Mouse (Mus musculus) bone marrow, adult 2 months (tissue): ENCODE results near the gene Foxf1. TPM values are rescaled to one million over a fixed set of nuclear protein-coding genes. Genes with fewer than 3 reads are reported as not detected.
A peak's percentile ranks its signal among the peaks of the same experiment; 100 is the strongest.

ENCODE experiments used
- H3K27ac ChIP-seq: fragments of 200-500 bp; 2 replicates; pipeline ENCODE4 v1.5.1; 2012; ENCODE audit warnings: low read depth, mild to moderate bottlenecking, control low read depth, inconsistent platforms, low read length; ENCODE audit not compliant: control insufficient read depth, poor library complexity, insufficient read depth
- H3K4me1 ChIP-seq: fragments of 200-500 bp; 2 replicates; pipeline ENCODE4 v1.6.1; 2011; ENCODE audit warnings: low read length; ENCODE audit not compliant: control insufficient read depth, insufficient read depth
- H3K4me3 ChIP-seq: fragments of 200-500 bp; replicated peaks from 2 replicates; pipeline ENCODE3; 2011; ENCODE audit warnings: mild to moderate bottlenecking, low read depth, low read length, control low read depth; ENCODE audit not compliant: control insufficient read depth
- CTCF ChIP-seq: fragments of 200-500 bp; IDR thresholded peaks from 2 replicates; pipeline ENCODE4 v1.5.1; 2011; ENCODE audit warnings: low read length, control low read depth; ENCODE audit not compliant: control insufficient read depth, insufficient read depth
- POLR2A ChIP-seq: fragments of 200-500 bp; IDR thresholded peaks from 2 replicates; pipeline ENCODE4 v1.6.1; 2011; ENCODE audit warnings: low read depth, mild to moderate bottlenecking, control low read depth, low read length, borderline replicate concordance; ENCODE audit not compliant: control insufficient read depth
- WGBS: fragments of 180-500 bp; shearing (Covaris S2); methylation state at CpG from one replicate; pipeline ENCODE4 v1.1.7; 2018; 5-methylcytosine and 5-hydroxymethylcytosine counted together
- polyA plus RNA-seq: library from polyadenylated mRNA; stranded (reverse); fragments of >200 nt; gene quantifications from 2 replicates; pipeline ENCODE4 v1.2.4, GENCODE M21; 2011; ENCODE audit warnings: low replicate concordance; ENCODE audit not compliant: missing spikeins, insufficient read depth, insufficient read length

Gene Foxf1
- polyA plus RNA-seq: 0.54 TPM in 1 of 2 replicates, not detected in the other

GRCm38 (mm10) chr8:121084210-121084951, at the start of gene Foxf1:
TSS of gene Foxf1 (plus strand) at chr8:121084386.
- H3K4me1 ChIP-seq: no peaks in the 10 kb centered on the region
- TF ChIP-seq CTCF (no peak), POLR2A (no peak)
- H3K27ac ChIP-seq: no peak within 1 kb of the TSS
- H3K4me3 ChIP-seq: peak within 1 kb of the TSS; percentile 38
- WGBS: 2% methylated on average over 68 of the region's 83 CpGs

- no peak for TF ChIP-seq POLR2A
- TF ChIP-seq CTCF: no peak
- no peak overlapping the region for H3K27ac ChIP-seq
- 72% methylated on average over 8 of the region's 8 CpGs for WGBS
- no peak overlapping the region for H3K4me3 ChIP-seq
- peaks cover 2% of the 10 kb centered on the region; the same call in 1 of the 2 replicates for H3K4me1 ChIP-seq
These were observed 48.6 kb upstream of the Foxf1 start for GRCm38 (mm10) chr8:121035611-121036010.

GRCm38 (mm10) chr8:121043719-121044440, 40.3 kb upstream of the Foxf1 start:
- H3K4me3 ChIP-seq: no peak overlapping the region
- TF ChIP-seq CTCF (no peak), POLR2A (no peak)
- no peak overlapping the region for H3K27ac ChIP-seq
- H3K4me1 ChIP-seq: no peaks in the 10 kb centered on the region
- WGBS: 60% methylated on average over 19 of the region's 19 CpGs

GRCm38 (mm10) chr8:121047441-121047840, 36.7 kb upstream of the Foxf1 start:
- no peaks in the 10 kb centered on the region for H3K4me1 ChIP-seq
- WGBS: 66% methylated on average over 9 of the region's 9 CpGs
- H3K4me3 ChIP-seq: no peak overlapping the region
- TF ChIP-seq CTCF (peak; percentile 44), POLR2A (no peak)
- no peak overlapping the region for H3K27ac ChIP-seq

- TF ChIP-seq POLR2A (no peak), CTCF (no peak)
- no peak overlapping the region for H3K27ac ChIP-seq
- whole genome bisulfite sequencing: 77% methylated on average over 9 of the region's 9 CpGs
- H3K4me1 ChIP-seq: no peaks in the 10 kb centered on the region
- no peak overlapping the region for H3K4me3 ChIP-seq
These were observed 26.1 kb upstream of the Foxf1 start for GRCm38 (mm10) chr8:121058081-121058480.

- WGBS: 81% methylated on average over 7 of the region's 7 CpGs
- no peak overlapping the region for H3K4me3 ChIP-seq
- H3K27ac ChIP-seq: no peak overlapping the region
- no peaks in the 10 kb centered on the region for H3K4me1 ChIP-seq
- TF ChIP-seq POLR2A: no peak
- TF ChIP-seq CTCF: no peak
These were observed 25.1 kb upstream of the Foxf1 start for GRCm38 (mm10) chr8:121059098-121059497.

GRCm38 (mm10) chr8:121062521-121062920, 21.7 kb upstream of the Foxf1 start:
- WGBS: 89% methylated on average over 6 of the region's 6 CpGs

GRCm38 (mm10) chr8:121063649-121064048, 20.5 kb upstream of the Foxf1 start:
- Histone ChIP-seq H3K4me1 (no peaks in the 10 kb centered on the region), H3K4me3 (no peak overlapping the region), H3K27ac (no peak overlapping the region)
- 76% methylated on average over 13 of the region's 13 CpGs for WGBS
- TF ChIP-seq POLR2A (no peak), CTCF (no peak)

More at GRCm38 (mm10) chr8:121062521-121062920, 21.7 kb upstream of the Foxf1 start:
- Histone ChIP-seq H3K4me3 (no peak overlapping the region), H3K27ac (no peak overlapping the region), H3K4me1 (no peaks in the 10 kb centered on the region)
- TF ChIP-seq CTCF (no peak), POLR2A (no peak)
